Mouse (Mus musculus) monocyte, adult 5-6 weeks (primary cell): ENCODE results near the gene Fam120c. TPM values are rescaled to one million over a fixed set of nuclear protein-coding genes. Genes with fewer than 3 reads are reported as not detected.

Source experiments
- ATAC-seq: fragments of 153-309, 156-312 bp; replicated peaks from 2 replicates; pipeline ENCODE4 v1.8.0; 2017; ENCODE audit warnings: mild to moderate bottlenecking; ENCODE audit not compliant: low TSS enrichment, insufficient number of reproducible peaks, severe bottlenecking, poor library complexity, low FRiP score
- total RNA-seq: library from RNA; stranded (forward); fragments of 200-1000, 200-491, 200-594 nt; gene quantifications from 3 replicates; pipeline ENCODE4 v1.2.3, GENCODE M21; 2017

Fam120c gene
- total RNA-seq, 1 experiment from 2014 or later: 1.9 TPM

- ATAC-seq: no peak
Measured at GRCm38 (mm10) chrX:151518181-151518580, 174.2 kb downstream of the Fam120c start.

- no peak for ATAC-seq
Measured at GRCm38 (mm10) chrX:151520127-151520457, 176.1 kb downstream of the Fam120c start.

- ATAC-seq: peak; percentile 96
Measured at GRCm38 (mm10) chrX:151520458-151521322, 176.7 kb downstream of the Fam120c start, which contains the start of gene Phf8. TSS of gene Phf8 (plus strand) at chrX:151520672.

Other genes with a start within 250 kb of the Fam120c start
- 12.3 to 26.1 TPM (median 14.5 TPM) in 3 replicates for gene Tsr2, start 247.6 kb upstream of the Fam120c start, total RNA-seq
- gene Wnk3, start 146.1 kb upstream of the Fam120c start, total RNA-seq: not detected in 3 replicates
- gene Phf8, start 176.5 kb downstream of the Fam120c start, total RNA-seq: 28.9 to 57.7 TPM (median 43.1 TPM) in 3 replicates